Mouse (Mus musculus): ENCODE measurements around the gene Ppp1r9b. TPM values are rescaled to one million over a fixed set of nuclear protein-coding genes. Genes with fewer than 3 reads are reported as not detected.

Ppp1r9b gene
- polyA plus RNA-seq, 1 experiment from 2014 or later: 10.6 TPM

DNA sequence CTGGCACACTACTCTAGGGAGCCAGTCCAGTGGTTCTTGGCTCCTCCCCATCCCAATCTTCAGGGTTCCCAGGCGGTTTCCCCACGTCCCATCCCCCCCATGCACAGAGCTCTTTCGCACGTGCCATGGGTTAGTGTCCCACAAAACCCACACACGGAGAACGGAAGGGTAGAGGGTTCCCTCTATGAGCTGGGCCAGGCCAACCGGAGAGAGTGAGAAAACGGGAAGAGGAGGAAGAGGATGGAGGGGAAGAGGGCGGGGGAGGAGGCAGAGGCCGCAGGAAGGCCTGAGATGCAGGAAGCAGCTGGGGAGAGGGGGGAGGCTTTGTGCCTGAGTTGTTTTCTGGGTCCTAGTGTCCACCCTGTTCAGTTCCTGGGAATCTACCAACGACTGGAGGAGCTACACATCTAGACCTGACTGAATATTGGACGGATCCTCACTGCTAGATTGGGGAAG, 1.2 kb upstream of the Ppp1r9b start:
- ATAC-seq (replicated peaks; ENCODE audit: low FRiP score, low read depth): peak; percentile 50
- no peaks in the 10 kb centered on the region for H3K36me3 ChIP-seq (ENCODE audit: insufficient read depth, low read length)
- 2% methylated on average over 12 of the region's 12 CpGs for WGBS
- peak overlapping the region; percentile 45 for H3K4me3 ChIP-seq (replicated peaks; ENCODE audit: low read depth, low read length)
- peak; percentile 18; the same call in 1 of the 2 replicates for TF ChIP-seq CTCF (IDR thresholded peaks at IDR 0.05; ENCODE audit: low read depth)
- peak overlapping the region; percentile 90 for H3K9ac ChIP-seq (ENCODE audit: low read depth, low read length)
- H3K27ac ChIP-seq: peak overlapping the region; percentile 94
- H3K4me1 ChIP-seq (replicated peaks; ENCODE audit: insufficient read depth, low read length): peaks cover 58% of the 10 kb centered on the region
- peak; percentile 97 for DNase-seq (ENCODE audit: low spot score)
- peak overlapping the region; percentile 97 for H3K4me2 ChIP-seq (ENCODE audit: low read length)
- no peaks in the 10 kb centered on the region for H3K27me3 ChIP-seq (ENCODE audit: insufficient read depth, low read length)
- no peaks in the 10 kb centered on the region for H3K9me3 ChIP-seq (replicated peaks; ENCODE audit: low read length)

DNA sequence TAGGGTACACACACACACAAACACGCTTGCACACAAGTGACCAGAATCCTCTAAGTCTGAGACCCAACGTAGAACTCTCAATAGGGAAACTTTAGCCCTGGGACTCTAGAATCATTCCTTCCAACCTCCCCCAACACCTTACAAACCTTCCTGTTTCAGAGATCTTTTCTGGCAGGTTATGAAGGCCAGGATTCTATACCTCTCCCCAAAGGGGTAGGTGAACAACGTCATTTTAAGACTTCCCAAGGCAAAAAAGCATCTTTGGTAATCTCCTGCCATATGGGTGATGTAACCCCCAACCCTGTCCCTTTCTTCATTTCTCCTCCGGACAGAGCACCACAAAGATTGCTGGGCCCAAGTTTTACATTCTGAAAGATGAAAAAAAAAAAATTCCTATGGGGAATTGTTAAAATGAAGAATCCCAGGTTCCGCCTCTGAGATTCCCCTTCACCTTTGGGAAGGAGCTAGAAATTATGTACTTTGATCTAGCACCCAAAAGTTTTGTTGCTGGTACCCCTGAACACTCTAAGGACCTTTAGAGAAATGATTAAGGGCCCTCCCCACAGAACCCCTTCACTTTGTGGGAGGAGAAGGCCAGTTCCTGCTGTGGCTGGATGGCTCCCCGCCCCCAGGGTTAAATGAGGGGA, 610 bp upstream of the Ppp1r9b start:
- Histone ChIP-seq H3K9ac (ENCODE audit: low read depth, low read length) (peak overlapping the region; percentile 90), H3K4me1 (replicated peaks; ENCODE audit: insufficient read depth, low read length) (peaks cover 64% of the 10 kb centered on the region), H3K4me3 (replicated peaks; ENCODE audit: low read depth, low read length) (peak overlapping the region; percentile 90), H3K27me3 (ENCODE audit: insufficient read depth, low read length) (no peaks in the 10 kb centered on the region), H3K9me3 (replicated peaks; ENCODE audit: low read length) (no peaks in the 10 kb centered on the region), H3K27ac (peak overlapping the region; percentile 94), H3K4me2 (ENCODE audit: low read length) (peak overlapping the region; percentile 97), H3K36me3 (ENCODE audit: insufficient read depth, low read length) (no peaks in the 10 kb centered on the region)
- ATAC-seq (replicated peaks; ENCODE audit: low FRiP score, low read depth) (no peak), DNase-seq (ENCODE audit: low spot score) (no peak)
- no peak for TF ChIP-seq CTCF (IDR thresholded peaks at IDR 0.05; ENCODE audit: low read depth)
- 39% methylated on average over 6 of the region's 6 CpGs for WGBS

DNA sequence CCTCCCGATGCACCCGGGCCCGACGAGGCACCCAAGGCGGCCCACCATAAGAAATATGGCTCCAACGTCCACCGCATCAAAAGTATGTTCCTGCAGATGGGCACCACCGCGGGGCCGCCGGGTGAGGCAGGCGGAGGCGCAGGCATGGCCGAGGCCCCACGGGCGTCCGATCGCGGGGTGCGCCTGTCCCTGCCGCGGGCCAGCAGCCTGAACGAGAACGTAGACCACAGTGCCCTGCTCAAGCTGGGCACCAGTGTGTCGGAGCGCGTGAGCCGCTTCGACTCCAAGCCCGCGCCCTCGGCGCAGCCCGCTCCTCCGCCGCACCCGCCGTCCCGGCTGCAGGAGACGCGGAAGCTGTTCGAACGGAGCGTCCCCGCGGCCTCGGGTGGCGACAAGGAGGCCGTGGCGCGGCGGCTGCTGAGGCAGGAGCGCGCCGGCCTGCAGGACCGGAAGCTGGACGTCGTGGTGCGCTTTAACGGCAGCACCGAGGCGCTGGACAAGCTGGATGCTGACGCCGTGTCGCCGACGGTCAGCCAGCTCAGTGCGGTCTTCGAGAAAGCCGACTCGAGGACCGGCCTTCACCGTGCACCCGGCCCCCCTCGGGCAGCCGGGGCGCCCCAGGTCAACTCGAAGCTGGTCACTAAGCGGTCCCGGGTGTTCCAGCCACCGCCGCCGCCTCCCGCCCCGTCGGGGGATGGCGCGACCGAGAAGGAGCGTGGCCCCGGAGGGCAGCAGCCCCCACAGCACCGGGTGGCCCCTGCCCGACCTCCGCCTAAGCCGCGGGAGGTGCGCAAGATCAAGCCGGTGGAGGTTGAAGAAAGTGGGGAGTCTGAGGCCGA, 1.0 kb downstream of the Ppp1r9b start:
- Histone ChIP-seq H3K4me3 (replicated peaks; ENCODE audit: low read depth, low read length) (peak overlapping the region; percentile 90), H3K9me3 (replicated peaks; ENCODE audit: low read length) (no peaks in the 10 kb centered on the region), H3K4me2 (ENCODE audit: low read length) (peak overlapping the region; percentile 97), H3K4me1 (replicated peaks; ENCODE audit: insufficient read depth, low read length) (peaks cover 68% of the 10 kb centered on the region), H3K36me3 (ENCODE audit: insufficient read depth, low read length) (peaks cover 8% of the 10 kb centered on the region; the same call in 1 of the 2 replicates), H3K27me3 (ENCODE audit: insufficient read depth, low read length) (no peaks in the 10 kb centered on the region), H3K27ac (peak overlapping the region; percentile 94), H3K9ac (ENCODE audit: low read depth, low read length) (peak overlapping the region; percentile 90)
- DNase-seq (ENCODE audit: low spot score) (peak; percentile 47), ATAC-seq (replicated peaks; ENCODE audit: low FRiP score, low read depth) (0 out of 2 replicates have a peak, but pooled peaks have one; percentile 2)
- WGBS: under 1% methylated on average over 86 of the region's 99 CpGs
- no peak for TF ChIP-seq CTCF (IDR thresholded peaks at IDR 0.05; ENCODE audit: low read depth)

DNA sequence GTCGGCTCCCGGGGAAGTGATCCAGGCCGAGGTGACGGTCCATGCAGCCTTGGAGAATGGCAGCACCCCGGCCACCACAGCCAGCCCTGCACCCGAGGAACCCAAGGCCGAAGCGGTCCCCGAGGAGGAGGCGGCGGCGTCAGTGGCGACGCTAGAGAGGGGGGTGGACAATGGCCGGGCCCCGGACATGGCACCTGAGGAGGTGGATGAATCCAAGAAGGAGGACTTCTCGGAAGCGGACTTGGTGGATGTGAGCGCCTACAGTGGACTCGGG, 1.6 kb downstream of the Ppp1r9b start:
- TF ChIP-seq CTCF (IDR thresholded peaks at IDR 0.05; ENCODE audit: low read depth): no peak
- H3K36me3 ChIP-seq (ENCODE audit: insufficient read depth, low read length): peaks cover 11% of the 10 kb centered on the region; the same call in 1 of the 2 replicates
- peak overlapping the region; percentile 97 for H3K4me2 ChIP-seq (ENCODE audit: low read length)
- ATAC-seq (replicated peaks; ENCODE audit: low FRiP score, low read depth) (no peak), DNase-seq (ENCODE audit: low spot score) (no peak)
- WGBS: under 1% methylated on average over 20 of the region's 20 CpGs
- H3K4me1 ChIP-seq (replicated peaks; ENCODE audit: insufficient read depth, low read length): peaks cover 62% of the 10 kb centered on the region
- peak overlapping the region; percentile 94 for H3K27ac ChIP-seq
- peak overlapping the region; percentile 90 for H3K4me3 ChIP-seq (replicated peaks; ENCODE audit: low read depth, low read length)
- no peaks in the 10 kb centered on the region for H3K27me3 ChIP-seq (ENCODE audit: insufficient read depth, low read length)
- H3K9me3 ChIP-seq (replicated peaks; ENCODE audit: low read length): no peaks in the 10 kb centered on the region
- H3K9ac ChIP-seq (ENCODE audit: low read depth, low read length): peak overlapping the region; percentile 90

DNA sequence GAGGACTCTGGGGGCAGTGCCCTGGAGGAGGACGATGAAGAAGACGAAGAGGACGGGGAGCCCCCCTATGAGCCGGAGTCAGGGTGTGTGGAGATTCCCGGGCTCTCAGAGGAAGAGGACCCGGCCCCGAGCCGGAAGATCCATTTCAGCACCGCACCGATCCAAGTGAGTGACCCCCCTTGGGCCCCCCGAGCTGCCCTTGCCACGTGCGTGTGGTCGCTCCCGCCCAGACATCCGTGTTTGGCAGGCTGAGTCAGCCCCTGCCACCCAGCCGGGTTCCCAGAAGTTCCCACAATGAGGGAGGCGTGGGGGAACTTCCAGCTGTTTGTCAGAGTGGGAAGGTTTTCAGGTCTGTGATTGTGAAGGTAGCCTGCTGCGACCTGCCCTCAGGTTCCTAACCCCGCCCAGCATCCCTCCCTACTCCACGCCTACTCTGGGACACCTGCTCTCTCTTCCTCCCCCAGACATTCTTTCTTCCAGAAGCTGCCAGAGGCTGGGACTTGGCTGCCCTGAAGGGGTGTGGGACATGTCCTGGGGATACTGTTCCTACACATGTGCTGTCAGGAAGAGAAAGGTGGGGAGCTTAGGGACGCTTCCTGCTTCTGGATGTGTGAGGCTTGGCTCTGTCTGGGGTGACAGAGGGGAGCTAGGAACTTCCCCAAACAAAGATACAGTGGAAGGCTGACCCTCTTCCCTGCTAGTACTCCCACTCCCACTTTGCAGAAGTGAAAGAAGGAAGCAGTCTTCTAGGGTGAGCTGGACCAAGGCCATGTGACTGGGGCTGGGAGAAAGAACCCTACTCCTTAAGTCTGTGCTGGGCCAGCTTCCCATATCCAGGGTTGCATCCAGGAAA, 2.1 kb downstream of the Ppp1r9b start:
- Histone ChIP-seq H3K4me1 (replicated peaks; ENCODE audit: insufficient read depth, low read length) (peaks cover 59% of the 10 kb centered on the region), H3K9ac (ENCODE audit: low read depth, low read length) (peak overlapping the region; percentile 90), H3K36me3 (ENCODE audit: insufficient read depth, low read length) (peaks cover 12% of the 10 kb centered on the region; the same call in 1 of the 2 replicates), H3K4me2 (ENCODE audit: low read length) (peak overlapping the region; percentile 97), H3K4me3 (replicated peaks; ENCODE audit: low read depth, low read length) (peak overlapping the region; percentile 90), H3K27me3 (ENCODE audit: insufficient read depth, low read length) (no peaks in the 10 kb centered on the region), H3K27ac (peak overlapping the region; percentile 94), H3K9me3 (replicated peaks; ENCODE audit: low read length) (no peaks in the 10 kb centered on the region)
- peak; percentile 68 for DNase-seq (ENCODE audit: low spot score)
- ATAC-seq (replicated peaks; ENCODE audit: low FRiP score, low read depth): 0 out of 2 replicates have a peak, but pooled peaks have one; percentile 9
- 2% methylated on average over 22 of the region's 22 CpGs for WGBS
- no peak for TF ChIP-seq CTCF (IDR thresholded peaks at IDR 0.05; ENCODE audit: low read depth)
